Mouse (Mus musculus) forebrain, postnatal 0 days (tissue): ENCODE measurements at regions not wholly inside any gene's neighbourhood (a gene's known extent, or its start where the extent isn't known, plus 50 kb on each side); places are given as distances from the start of the nearest gene placed in this dataset.

ENCODE experiments used
- ATAC-seq: fragments of 200-750 bp; cut with Nextera tagmentation; 2 replicates; pipeline ENCODE4 v1.8.0; 2017; ENCODE audit warnings: mild to moderate bottlenecking, moderate library complexity
- DNase-seq: peaks from one replicate; pipeline ENCODE4 v3.0.0-alpha.2; 2015
- H3K27ac ChIP-seq: fragments of 300-500 bp; sonication (generic); 2 replicates; pipeline ENCODE4 v1.5.1; 2014; ENCODE audit warnings: low read depth, mild to moderate bottlenecking, antibody characterized with exemption, low read length, moderate library complexity, mixed read lengths
- H3K27me3 ChIP-seq: fragments of 300-500 bp; sonication (generic); 2 replicates; pipeline ENCODE4 v1.6.1; 2014; ENCODE audit warnings: mild to moderate bottlenecking, low read length, mixed read lengths; ENCODE audit not compliant: insufficient read depth
- H3K36me3 ChIP-seq: fragments of 300-500 bp; sonication (generic); 2 replicates; pipeline ENCODE4 v1.6.1; 2014; ENCODE audit warnings: mild to moderate bottlenecking, moderate library complexity; ENCODE audit not compliant: insufficient read depth
- H3K4me1 ChIP-seq: fragments of 300-500 bp; sonication (generic); 2 replicates; pipeline ENCODE4 v1.6.1; 2014; ENCODE audit warnings: antibody characterized with exemption; ENCODE audit not compliant: insufficient read depth
- H3K4me2 ChIP-seq: fragments of 300-500 bp; sonication (generic); 2 replicates; pipeline ENCODE4 v1.6.1; 2014; ENCODE audit warnings: low read depth, mild to moderate bottlenecking, moderate library complexity
- H3K4me3 ChIP-seq: fragments of 300-500 bp; sonication (generic); 2 replicates; pipeline ENCODE4 v1.5.1; 2014; ENCODE audit warnings: low read depth, low read length, mixed read lengths
- H3K9ac ChIP-seq: fragments of 300-500 bp; sonication (generic); 2 replicates; pipeline ENCODE4 v1.6.1; 2014; ENCODE audit warnings: mild to moderate bottlenecking
- H3K9me3 ChIP-seq: fragments of 300-500 bp; sonication (generic); 2 replicates; pipeline ENCODE4 v1.6.1; 2016; ENCODE audit warnings: low read length
- CTCF ChIP-seq: sonication (generic); IDR thresholded peaks from 2 replicates; pipeline ENCODE4 v1.5.1; 2016; ENCODE audit warnings: antibody characterized with exemption, control low read depth, low read depth
- WGBS: fragments of 180-500 bp; shearing (Covaris S2); extraction: QIAGEN DNeasy Blood & Tissue Kit; methylation state at CpG from one replicate; pipeline ENCODE4 v1.1.7; 2014; 5-methylcytosine and 5-hydroxymethylcytosine counted together

GRCm38 (mm10) chr4:100616161-100616915, 137.7 kb downstream of the Ube2u start:
- H3K27ac ChIP-seq, result peak overlapping the region; percentile 50; the same call in 1 of the 2 replicates
- H3K9ac ChIP-seq, result no peak overlapping the region
- no peaks in the 10 kb centered on the region for H3K36me3 ChIP-seq
- WGBS, result 33% methylated on average over 8 of the region's 8 CpGs
- DNase-seq (peak; percentile 48), ATAC-seq (peak; percentile 93)
- TF ChIP-seq CTCF, result no peak
- H3K27me3 ChIP-seq, result no peaks in the 10 kb centered on the region
- H3K9me3 ChIP-seq, result no peaks in the 10 kb centered on the region
- H3K4me2 ChIP-seq, result peak overlapping the region; percentile 7; the same call in 1 of the 2 replicates
- no peaks in the 10 kb centered on the region for H3K4me1 ChIP-seq
- H3K4me3 ChIP-seq, result no peak overlapping the region

- TF ChIP-seq CTCF, result no peak
- Histone ChIP-seq H3K4me1 (no peaks in the 10 kb centered on the region), H3K4me2 (peak overlapping the region; percentile 7), H3K9me3 (no peaks in the 10 kb centered on the region), H3K4me3 (no peak overlapping the region), H3K36me3 (no peaks in the 10 kb centered on the region), H3K9ac (no peak overlapping the region), H3K27me3 (no peaks in the 10 kb centered on the region), H3K27ac (peak overlapping the region; percentile 29; the same call in 1 of the 2 replicates)
- DNase-seq (peak; percentile 39), ATAC-seq (peak; percentile 19)
- WGBS, result 42% methylated on average over 11 of the region's 11 CpGs
These were observed 138.4 kb downstream of the Ube2u start for GRCm38 (mm10) chr4:100616916-100617488.

GRCm38 (mm10) chr4:100624656-100625055, 146.0 kb downstream of the Ube2u start:
- no peak for ATAC-seq
- H3K4me1 ChIP-seq, result no peaks in the 10 kb centered on the region
- no peaks in the 10 kb centered on the region for H3K9me3 ChIP-seq
- WGBS, result 100% methylated on average over 3 of the region's 5 CpGs
- H3K27ac ChIP-seq, result no peak overlapping the region
- H3K27me3 ChIP-seq, result no peaks in the 10 kb centered on the region
- no peaks in the 10 kb centered on the region for H3K36me3 ChIP-seq
- H3K9ac ChIP-seq, result no peak overlapping the region
- no peak overlapping the region for H3K4me2 ChIP-seq
- no peak for DNase-seq
- no peak for TF ChIP-seq CTCF
- no peak overlapping the region for H3K4me3 ChIP-seq

GRCm38 (mm10) chr4:100626551-100626950, 147.9 kb downstream of the Ube2u start:
- no peak for TF ChIP-seq CTCF
- ATAC-seq, result no peak

GRCm38 (mm10) chr4:100634388-100634787, 142.1 kb upstream of the Cachd1 start:
- no peak overlapping the region for H3K27ac ChIP-seq
- no peaks in the 10 kb centered on the region for H3K4me1 ChIP-seq
- no peak for TF ChIP-seq CTCF
- 64% methylated on average over 2 of the region's 2 CpGs for WGBS
- no peaks in the 10 kb centered on the region for H3K9me3 ChIP-seq
- ATAC-seq (no peak), DNase-seq (no peak)
- H3K4me3 ChIP-seq, result no peak overlapping the region
- no peaks in the 10 kb centered on the region for H3K36me3 ChIP-seq
- H3K4me2 ChIP-seq, result no peak overlapping the region
- no peaks in the 10 kb centered on the region for H3K27me3 ChIP-seq
- H3K9ac ChIP-seq, result no peak overlapping the region

More at GRCm38 (mm10) chr4:100626551-100626950, 147.9 kb downstream of the Ube2u start:
- Histone ChIP-seq H3K36me3 (no peaks in the 10 kb centered on the region), H3K9ac (no peak overlapping the region), H3K27me3 (no peaks in the 10 kb centered on the region), H3K9me3 (no peaks in the 10 kb centered on the region), H3K4me1 (no peaks in the 10 kb centered on the region), H3K4me3 (no peak overlapping the region), H3K4me2 (no peak overlapping the region), H3K27ac (no peak overlapping the region)
- DNase-seq, result no peak
- 84% methylated on average over 4 of the region's 4 CpGs for WGBS

DNA sequence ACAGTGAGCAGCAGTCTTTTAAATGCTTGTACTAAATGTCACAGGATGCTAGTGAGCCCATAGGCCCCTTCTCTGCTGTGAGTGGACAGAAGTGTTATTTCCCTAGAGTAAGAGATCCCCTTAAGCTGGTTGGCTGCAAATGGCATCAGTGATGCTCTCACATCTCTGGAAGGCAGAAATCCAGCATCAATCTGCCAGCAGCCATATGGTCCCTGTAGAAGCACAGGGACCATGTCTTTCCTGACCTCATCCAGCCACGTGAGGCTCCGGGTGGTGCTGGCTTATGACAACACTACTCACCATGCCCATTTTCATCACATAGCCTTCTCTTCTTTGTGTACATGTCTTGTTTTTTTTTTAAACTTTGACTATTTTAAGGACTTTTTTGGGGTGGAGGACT, 138.9 kb upstream of the Cachd1 start:
- no peaks in the 10 kb centered on the region for H3K36me3 ChIP-seq
- no peaks in the 10 kb centered on the region for H3K27me3 ChIP-seq
- H3K4me2 ChIP-seq, result no peak overlapping the region
- H3K4me1 ChIP-seq, result no peaks in the 10 kb centered on the region
- no peak overlapping the region for H3K4me3 ChIP-seq
- H3K9me3 ChIP-seq, result no peaks in the 10 kb centered on the region
- no peak overlapping the region for H3K9ac ChIP-seq
- no peak for TF ChIP-seq CTCF
- DNase-seq (no peak), ATAC-seq (no peak)
- 78% methylated on average over 2 of the region's 2 CpGs for WGBS
- H3K27ac ChIP-seq, result no peak overlapping the region

DNA sequence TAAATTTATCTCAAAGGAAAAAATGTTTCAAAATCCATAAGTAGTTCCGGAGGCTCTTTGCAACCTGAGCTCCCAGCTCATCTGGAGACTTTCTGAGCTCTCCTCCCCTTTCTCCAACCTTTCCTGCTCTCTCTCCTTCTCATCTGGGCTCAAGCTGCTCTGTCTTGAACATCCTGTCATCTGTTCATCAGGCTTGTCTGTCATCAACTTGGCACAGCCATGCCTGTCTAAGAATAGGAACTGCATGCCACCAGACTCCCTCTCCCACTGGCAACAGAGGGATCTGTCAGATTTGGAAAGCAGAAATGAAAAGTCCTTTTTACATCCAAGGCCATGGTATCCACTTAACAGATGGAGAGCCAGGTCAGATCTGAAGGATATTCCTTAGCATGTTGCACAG, 115.3 kb upstream of the Cachd1 start:
- H3K36me3 ChIP-seq, result no peaks in the 10 kb centered on the region
- no peaks in the 10 kb centered on the region for H3K4me1 ChIP-seq
- H3K27me3 ChIP-seq, result no peaks in the 10 kb centered on the region
- DNase-seq, result peak; percentile 39
- WGBS, result 91% methylated on average over 1 of the region's 1 CpGs
- H3K4me2 ChIP-seq, result no peak overlapping the region
- H3K9me3 ChIP-seq, result no peaks in the 10 kb centered on the region
- H3K27ac ChIP-seq, result no peak overlapping the region
- no peak for TF ChIP-seq CTCF
- ATAC-seq, result peak; percentile 82
- H3K9ac ChIP-seq, result no peak overlapping the region
- no peak overlapping the region for H3K4me3 ChIP-seq
